Mouse (Mus musculus) adrenal gland, postnatal 25 days (tissue): Measurements from ENCODE around the gene Zc3h4. TPM values are rescaled to one million over a fixed set of nuclear protein-coding genes. Genes with fewer than 3 reads are reported as not detected.

Experiments
- DNase-seq: peaks from one replicate; pipeline ENCODE4 v3.0.0; 2021; ENCODE audit warnings: mixed read lengths
- total RNA-seq: library from RNA; stranded (reverse); gene quantifications from 2 replicates; pipeline ENCODE4 v1.2.3, GENCODE M21; 2021

The Zc3h4 gene
- total RNA-seq, 1 experiment from 2014 or later: 57.3 TPM

- no peak for DNase-seq
These were observed 76.9 kb downstream of the Zc3h4 start, which contains the start of gene Npas1 for GRCm38 (mm10) chr7:16477628-16478027. TSS of gene Npas1 (minus strand) at chr7:16477728.

Other genes with a start within 250 kb of the Zc3h4 start
- gene Meis3, start 225.8 kb upstream of the Zc3h4 start, total RNA-seq: 10.9 and 12.9 TPM in 2 replicates
- 14.1 and 20.3 TPM in 2 replicates for gene Dhx34, start 178.9 kb upstream of the Zc3h4 start, total RNA-seq
- gene C5ar2, start 156.8 kb upstream of the Zc3h4 start, total RNA-seq: 0.24 TPM in 1 of 2 replicates, not detected in the other
- gene C5ar1, start 141.4 kb upstream of the Zc3h4 start, total RNA-seq: 2.0 and 3.2 TPM in 2 replicates
- gene Inafm1, start 127.3 kb upstream of the Zc3h4 start, total RNA-seq: 15.6 and 26.0 TPM in 2 replicates
- gene Ccdc9, start 114.1 kb upstream of the Zc3h4 start, total RNA-seq: 83.5 and 93.6 TPM in 2 replicates
- 6.8 and 11.5 TPM in 2 replicates for gene Bbc3, start 92.5 kb upstream of the Zc3h4 start, total RNA-seq
- 67.1 and 74.1 TPM in 2 replicates for gene Sae1, start 13.1 kb upstream of the Zc3h4 start, total RNA-seq
- gene Tmem160, start 51.9 kb downstream of the Zc3h4 start, total RNA-seq: 62.2 and 70.3 TPM in 2 replicates
- not detected in 2 replicates for gene Npas1, start 76.8 kb downstream of the Zc3h4 start, total RNA-seq
- 74.8 and 76.1 TPM in 2 replicates for gene Arhgap35, start 214.1 kb downstream of the Zc3h4 start, total RNA-seq